Mouse (Mus musculus): Measurements from ENCODE around the gene Nfkbiz. TPM values are rescaled to one million over a fixed set of nuclear protein-coding genes. Genes with fewer than 3 reads are reported as not detected.

Gene Nfkbiz
- total and polyA plus RNA-seq, 3 experiments = 1.3 to 2.4 TPM; not detected in 1

- no peak for TF ChIP-seq ZNF384 (IDR thresholded peaks at IDR 0.05; ENCODE audit: low read depth, low read length)
- TF ChIP-seq ZKSCAN1 (IDR thresholded peaks at IDR 0.05; ENCODE audit: low read depth, low read length) = no peak
- no peak for TF ChIP-seq HCFC1 (IDR thresholded peaks at IDR 0.05; ENCODE audit: low read depth, low read length)
- TF ChIP-seq RAD21 (IDR thresholded peaks at IDR 0.05; ENCODE audit: low read depth, low read length) = no peak
- no peak for TF ChIP-seq KAT2A (conservative IDR thresholded peaks at IDR 0.05; ENCODE audit: low read depth, low read length)
- no peak for TF ChIP-seq ETS1 (IDR thresholded peaks at IDR 0.05; ENCODE audit: low read depth, low read length)
- TF ChIP-seq NRF1 (IDR thresholded peaks at IDR 0.05; ENCODE audit: insufficient read depth, low read depth, low read length, poor library complexity, severe bottlenecking) = no peak
- no peak for TF ChIP-seq CHD2 (IDR thresholded peaks at IDR 0.05; ENCODE audit: low read length)
- TF ChIP-seq TBP (IDR thresholded peaks at IDR 0.05; ENCODE audit: low read depth, low read length) = no peak
- TF ChIP-seq CTCF (IDR thresholded peaks at IDR 0.05 in 2 of 3, conservative IDR thresholded peaks at IDR 0.05 in 1 of 3; ENCODE audit: control insufficient read depth in 1 of 3, insufficient read depth in 1 of 3, low read depth in 2 of 3, low read length in 3 of 3, poor library complexity in 1 of 3, severe bottlenecking in 1 of 3) = no peak
- no peak for TF ChIP-seq POLR2AphosphoS2 (IDR thresholded peaks at IDR 0.05; ENCODE audit: low read length)
- no peaks in the 10 kb centered on the region for H3K27me3 ChIP-seq (ENCODE audit: control insufficient read depth in 1 of 2, insufficient read depth in 2 of 2, low read length in 2 of 2)
- no peak overlapping the region for H3K4me3 ChIP-seq (ENCODE audit: control insufficient read depth in 1 of 2, insufficient read depth in 1 of 2, low read depth in 2 of 2, low read length in 2 of 2)
- H3K9ac ChIP-seq (ENCODE audit: control insufficient read depth, low read depth, low read length, poor library complexity, severe bottlenecking) = no peak overlapping the region
- H3K4me1 ChIP-seq (ENCODE audit: control insufficient read depth in 1 of 2, insufficient read depth in 2 of 2, low read length in 2 of 2) = peaks cover 2 to 8% of the 10 kb centered on the region in 2 experiments
- H3K79me2 ChIP-seq (ENCODE audit: control insufficient read depth, insufficient read depth, low read length, poor library complexity) = peaks cover 9% of the 10 kb centered on the region
- no peak for DNase-seq (ENCODE audit: low read depth, low spot score)
- H3K9me3 ChIP-seq (replicated peaks; ENCODE audit: insufficient read depth, low read length) = no peaks in the 10 kb centered on the region
- no peak overlapping the region for H3K27ac ChIP-seq (ENCODE audit: control insufficient read depth, low read depth, low read length)
- H3K36me3 ChIP-seq (ENCODE audit: control insufficient read depth in 1 of 2, insufficient read depth in 2 of 2, low read length in 2 of 2) = peaks cover 4 to 12% of the 10 kb centered on the region in 2 experiments; a peak in 3 of 4 replicates
Observed at GRCm38 (mm10) chr16:55817717-55818515, 20.8 kb downstream of the Nfkbiz start.

- Histone ChIP-seq H3K4me3 (ENCODE audit: control insufficient read depth in 1 of 2, insufficient read depth in 1 of 2, low read depth in 2 of 2, low read length in 2 of 2) (no peak overlapping the region), H3K79me2 (ENCODE audit: control insufficient read depth, insufficient read depth, low read length, poor library complexity) (peaks cover 2% of the 10 kb centered on the region), H3K4me1 (ENCODE audit: control insufficient read depth in 1 of 2, insufficient read depth in 2 of 2, low read length in 2 of 2) (peaks cover 5 to 12% of the 10 kb centered on the region in 2 experiments), H3K9me3 (replicated peaks; ENCODE audit: insufficient read depth, low read length) (no peaks in the 10 kb centered on the region), H3K36me3 (ENCODE audit: control insufficient read depth in 1 of 2, insufficient read depth in 2 of 2, low read length in 2 of 2) (peaks cover 6 to 20% of the 10 kb centered on the region in 2 experiments; a peak in 3 of 4 replicates), H3K27me3 (ENCODE audit: control insufficient read depth in 1 of 2, insufficient read depth in 2 of 2, low read length in 2 of 2) (no peaks in the 10 kb centered on the region), H3K9ac (ENCODE audit: control insufficient read depth, low read depth, low read length, poor library complexity, severe bottlenecking) (no peak overlapping the region), H3K27ac (ENCODE audit: control insufficient read depth, low read depth, low read length) (no peak overlapping the region)
- DNase-seq (ENCODE audit: low read depth, low spot score) = no peak
- no peak for TF ChIP-seq KAT2A (conservative IDR thresholded peaks at IDR 0.05; ENCODE audit: low read depth, low read length)
- TF ChIP-seq UBTF (IDR thresholded peaks at IDR 0.05; ENCODE audit: borderline replicate concordance, insufficient read depth, low read depth, low read length) = no peak
- TF ChIP-seq RAD21 (IDR thresholded peaks at IDR 0.05; ENCODE audit: low read depth, low read length) = no peak
- TF ChIP-seq TBP (IDR thresholded peaks at IDR 0.05; ENCODE audit: low read depth, low read length) = no peak
- TF ChIP-seq TCF12 (IDR thresholded peaks at IDR 0.05; ENCODE audit: low read depth, low read length) = no peak
- no peak for TF ChIP-seq POLR2AphosphoS5 (IDR thresholded peaks at IDR 0.05; ENCODE audit: borderline replicate concordance, low read depth, low read length)
- no peak for TF ChIP-seq MEF2A (IDR thresholded peaks at IDR 0.05; ENCODE audit: extremely low read depth, insufficient replicate concordance, low read depth, low read length, poor library complexity, severe bottlenecking)
- no peak for TF ChIP-seq HCFC1 (IDR thresholded peaks at IDR 0.05; ENCODE audit: low read depth, low read length)
- no peak for TF ChIP-seq SIN3A (IDR thresholded peaks at IDR 0.05; ENCODE audit: low read length)
- TF ChIP-seq USF1 (IDR thresholded peaks at IDR 0.05; ENCODE audit: low read depth, low read length) = no peak
- no peak for TF ChIP-seq POLR2AphosphoS2 (IDR thresholded peaks at IDR 0.05; ENCODE audit: low read length)
- no peak for TF ChIP-seq CHD1 (IDR thresholded peaks at IDR 0.05; ENCODE audit: low read depth, low read length)
- TF ChIP-seq MXI1 (IDR thresholded peaks at IDR 0.05; ENCODE audit: low read depth, low read length) = no peak
- TF ChIP-seq NRF1 (IDR thresholded peaks at IDR 0.05; ENCODE audit: insufficient read depth, low read depth, low read length, poor library complexity, severe bottlenecking) = no peak
- no peak for TF ChIP-seq CHD2 (IDR thresholded peaks at IDR 0.05; ENCODE audit: low read length)
- TF ChIP-seq MAX (IDR thresholded peaks at IDR 0.05; ENCODE audit: low read length) = no peak
- TF ChIP-seq TAL1 (IDR thresholded peaks at IDR 0.05; ENCODE audit: low read length) = no peak
- no peak for TF ChIP-seq MYB (IDR thresholded peaks at IDR 0.05; ENCODE audit: low read depth, low read length)
- TF ChIP-seq RCOR1 (IDR thresholded peaks at IDR 0.05; ENCODE audit: low read depth, low read length) = no peak
Observed at GRCm38 (mm10) chr16:55816202-55816941, 22.3 kb downstream of the Nfkbiz start.
